Mouse (Mus musculus): Measurements from ENCODE around the gene Polr2a.
A peak's percentile ranks its signal among the peaks of the same experiment; 100 is the strongest.
"Not testable (repeated sequence)": the region's sequence is repeated elsewhere in the genome, so short reads cannot be mapped to it uniquely, and the experiment has no call there.

Polr2a gene

GRCm38 (mm10) chr11:69706775-69707479 lies 51.5 kb downstream of the Polr2a start:
- peak; percentile 87 for DNase-seq (ENCODE audit: inconsistent ontology term)

- DNase-seq (ENCODE audit: inconsistent ontology term), result no peak
Measured at GRCm38 (mm10) chr11:69704613-69705010, 53.8 kb downstream of the Polr2a start.

GRCm38 (mm10) chr11:69703814-69704612 lies 54.4 kb downstream of the Polr2a start:
- no peak for DNase-seq (ENCODE audit: inconsistent ontology term)

GRCm38 (mm10) chr11:69703381-69703780 lies 55.1 kb downstream of the Polr2a start:
- DNase-seq (ENCODE audit: inconsistent ontology term), result not testable (repeated sequence)

GRCm38 (mm10) chr11:69702886-69703285 lies 55.6 kb downstream of the Polr2a start:
- DNase-seq (ENCODE audit: inconsistent ontology term), result not testable (repeated sequence)

- no peak for DNase-seq (ENCODE audit: inconsistent ontology term)
Measured at GRCm38 (mm10) chr11:69699595-69699994, 58.8 kb downstream of the Polr2a start.

- DNase-seq (ENCODE audit: inconsistent ontology term), result no peak
Measured at GRCm38 (mm10) chr11:69698574-69698973, 59.9 kb downstream of the Polr2a start.

- DNase-seq (ENCODE audit: inconsistent ontology term), result no peak
Measured at GRCm38 (mm10) chr11:69697396-69697795, 61.0 kb downstream of the Polr2a start.

- peak; percentile 76 for DNase-seq (ENCODE audit: inconsistent ontology term)
Measured at GRCm38 (mm10) chr11:69695361-69696181, 62.9 kb downstream of the Polr2a start, which contains the start of the genes Tnfsf12 and Tnfsfm13. TSS of gene Tnfsf12 (minus strand) at chr11:69695849. TSS of gene Tnfsfm13 (minus strand) at chr11:69696098.

- DNase-seq (ENCODE audit: inconsistent ontology term), result no peak
Measured at GRCm38 (mm10) chr11:69695046-69695360, 63.4 kb downstream of the Polr2a start.

- no peak for DNase-seq (ENCODE audit: inconsistent ontology term)
Measured at GRCm38 (mm10) chr11:69693421-69693965, 64.9 kb downstream of the Polr2a start.

- no peak for DNase-seq (ENCODE audit: inconsistent ontology term)
Measured at GRCm38 (mm10) chr11:69692863-69693262, 65.6 kb downstream of the Polr2a start.

- no peak for DNase-seq (ENCODE audit: inconsistent ontology term)
Measured at GRCm38 (mm10) chr11:69692196-69692811, 66.1 kb downstream of the Polr2a start.

GRCm38 (mm10) chr11:69689891-69690290 lies 68.5 kb downstream of the Polr2a start:
- DNase-seq (ENCODE audit: inconsistent ontology term), result no peak

GRCm38 (mm10) chr11:69687061-69687460 lies 71.4 kb downstream of the Polr2a start:
- DNase-seq (ENCODE audit: inconsistent ontology term), result no peak

- DNase-seq (ENCODE audit: inconsistent ontology term), result peak; percentile 74
Measured at GRCm38 (mm10) chr11:69686377-69686776, 72.1 kb downstream of the Polr2a start.

GRCm38 (mm10) chr11:69685526-69686148 lies 72.8 kb downstream of the Polr2a start, which contains the start of gene Tnfsf13:
TSS of gene Tnfsf13 (minus strand) at chr11:69685784.
- peak; percentile 94 for DNase-seq (ENCODE audit: inconsistent ontology term)

GRCm38 (mm10) chr11:69684936-69685335 lies 73.5 kb downstream of the Polr2a start:
- no peak for DNase-seq (ENCODE audit: inconsistent ontology term)

GRCm38 (mm10) chr11:69684128-69684745 lies 74.2 kb downstream of the Polr2a start:
- DNase-seq (ENCODE audit: inconsistent ontology term), result no peak
